Mouse (Mus musculus) cerebellum, adult 2 months (tissue): Measurements from ENCODE around the gene Ap1b1. TPM values are rescaled to one million over a fixed set of nuclear protein-coding genes. Genes with fewer than 3 reads are reported as not detected.

Experiments
- DNase-seq, 2 experiments: peaks; one replicate each; pipeline ENCODE4 v3.0.0; 2021
- H3K27ac ChIP-seq: fragments of 200-500 bp; 2 replicates; pipeline ENCODE4 v1.5.1; 2012; ENCODE audit warnings: low read length, control low read depth, inconsistent platforms; ENCODE audit not compliant: insufficient read depth
- H3K27me3 ChIP-seq: fragments of 200-500 bp; 2 replicates; pipeline ENCODE4 v1.6.1; 2012; ENCODE audit warnings: inconsistent platforms, mild to moderate bottlenecking, low read length, moderate library complexity; ENCODE audit not compliant: control insufficient read depth, insufficient read depth
- H3K4me1 ChIP-seq: fragments of 200-500 bp; 2 replicates; pipeline ENCODE4 v1.6.1; 2011; ENCODE audit warnings: low read length; ENCODE audit not compliant: control insufficient read depth, insufficient read depth
- H3K4me3 ChIP-seq: fragments of 200-500 bp; replicated peaks from 2 replicates; pipeline ENCODE3; 2011; ENCODE audit warnings: mild to moderate bottlenecking, low read depth, low read length, control low read depth; ENCODE audit not compliant: insufficient read depth
- CTCF ChIP-seq: fragments of 200-500 bp; IDR thresholded peaks from 2 replicates; pipeline ENCODE4 v1.5.1; 2011; ENCODE audit warnings: low read depth, mild to moderate bottlenecking, control low read depth, low read length, moderate library complexity, borderline replicate concordance; ENCODE audit not compliant: insufficient read depth
- POLR2A ChIP-seq: fragments of 200-500 bp; IDR thresholded peaks from 2 replicates; pipeline ENCODE4 v1.6.1; 2011; ENCODE audit warnings: low read length, control low read depth, borderline replicate concordance; ENCODE audit not compliant: insufficient read depth
- WGBS: fragments of 180-500 bp; shearing (Covaris S2); methylation state at CpG from one replicate; pipeline ENCODE4 v1.1.7; 2018; 5-methylcytosine and 5-hydroxymethylcytosine counted together
- polyA plus RNA-seq: library from polyadenylated mRNA; depleted of rRNA; stranded (reverse); fragments of >200 nt; gene quantifications from 2 replicates; pipeline ENCODE4 v1.2.3, GENCODE M21; 2012

The Ap1b1 gene
- polyA plus RNA-seq, 1 experiment, result 180 TPM

DNA sequence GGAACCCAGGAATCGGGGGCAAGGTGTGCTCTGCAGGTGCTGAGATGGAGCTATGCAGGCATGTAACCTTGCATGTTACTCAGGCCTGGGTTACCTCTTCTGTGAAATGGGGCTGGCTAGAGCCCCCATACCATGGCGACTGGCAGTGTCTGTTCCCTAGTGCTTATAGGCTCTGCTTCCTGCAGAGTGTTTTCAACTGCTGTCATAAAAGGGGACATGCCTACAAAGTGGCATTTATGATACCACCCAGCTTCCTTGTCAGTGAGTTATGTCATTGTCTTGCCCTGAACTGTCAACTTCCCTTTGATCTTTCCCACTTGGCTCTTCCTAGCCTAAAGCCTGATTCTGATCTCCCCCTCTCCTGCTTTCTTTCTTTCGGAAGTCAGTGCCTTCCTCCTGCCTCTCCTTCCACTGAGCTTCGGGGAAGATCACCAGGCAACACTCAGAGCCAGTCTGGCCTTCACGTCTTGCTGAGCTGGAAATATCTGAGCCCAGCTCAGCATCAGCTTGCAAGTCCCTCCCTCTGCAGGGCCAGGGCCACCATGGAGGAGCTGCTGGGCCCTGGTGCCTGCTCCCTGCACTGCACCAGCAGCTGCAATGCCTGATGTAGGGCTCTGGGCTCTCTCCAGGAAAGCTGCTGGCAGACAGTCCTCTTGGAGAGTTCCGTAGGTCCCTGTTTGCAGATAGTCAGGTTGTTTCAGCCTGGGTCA lies 23.4 kb upstream of the Ap1b1 start:
- Histone ChIP-seq H3K27me3 (no peaks in the 10 kb centered on the region), H3K4me3 (no peak overlapping the region), H3K27ac (no peak overlapping the region), H3K4me1 (peaks cover 2% of the 10 kb centered on the region; the same call in 1 of the 2 replicates)
- TF ChIP-seq CTCF, result no peak
- no peak for TF ChIP-seq POLR2A
- 50% methylated on average over 6 of the region's 6 CpGs for WGBS
- DNase-seq, result no peak

DNA sequence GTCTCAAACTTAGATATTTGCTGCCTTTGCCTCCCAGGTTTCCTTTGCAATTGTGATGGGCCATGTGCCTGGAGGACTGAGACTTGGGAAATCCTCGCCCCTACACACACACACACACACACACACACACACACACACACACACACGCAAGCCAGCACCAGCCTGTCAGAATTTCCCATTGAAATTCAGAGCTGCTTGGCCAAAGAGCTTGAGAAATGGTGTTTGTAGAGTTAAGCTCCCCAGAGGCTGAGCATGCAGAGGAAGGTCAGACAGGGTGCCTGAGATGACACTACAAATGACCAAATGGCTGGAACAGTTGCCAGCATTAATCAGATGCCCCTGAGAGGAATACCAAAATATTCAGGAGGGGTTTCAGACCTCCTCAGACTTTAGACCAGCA lies 20.3 kb upstream of the Ap1b1 start:
- Histone ChIP-seq H3K27me3 (no peaks in the 10 kb centered on the region), H3K27ac (no peak overlapping the region), H3K4me1 (peaks cover 12% of the 10 kb centered on the region), H3K4me3 (no peak overlapping the region)
- DNase-seq, result no peak
- TF ChIP-seq CTCF (no peak), POLR2A (no peak)
- 88% methylated on average over 2 of the region's 2 CpGs for WGBS

DNA sequence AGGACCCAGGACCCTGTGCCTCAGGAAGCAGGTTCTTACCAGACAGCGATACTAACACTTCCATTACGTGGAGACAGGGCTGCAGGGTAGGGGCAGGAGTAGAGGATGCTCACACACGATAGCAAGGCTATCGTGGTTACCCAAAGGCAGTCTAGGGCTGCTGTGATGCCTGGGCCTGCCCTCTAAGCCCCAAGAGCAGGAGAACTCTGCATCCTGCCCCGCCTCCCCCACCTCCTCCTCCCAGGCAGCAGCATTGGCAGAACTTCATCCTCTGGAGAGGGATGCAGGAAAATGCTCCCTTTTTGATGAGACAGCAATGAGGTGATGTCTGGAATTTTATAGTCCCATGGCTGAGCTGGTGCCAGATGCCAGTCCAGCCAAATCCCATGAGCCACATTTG lies 19.7 kb upstream of the Ap1b1 start:
- 85% methylated on average over 5 of the region's 5 CpGs for WGBS
- Histone ChIP-seq H3K27me3 (no peaks in the 10 kb centered on the region), H3K27ac (no peak overlapping the region), H3K4me1 (peaks cover 12% of the 10 kb centered on the region), H3K4me3 (no peak overlapping the region)
- TF ChIP-seq POLR2A (no peak), CTCF (no peak)
- DNase-seq, result no peak

DNA sequence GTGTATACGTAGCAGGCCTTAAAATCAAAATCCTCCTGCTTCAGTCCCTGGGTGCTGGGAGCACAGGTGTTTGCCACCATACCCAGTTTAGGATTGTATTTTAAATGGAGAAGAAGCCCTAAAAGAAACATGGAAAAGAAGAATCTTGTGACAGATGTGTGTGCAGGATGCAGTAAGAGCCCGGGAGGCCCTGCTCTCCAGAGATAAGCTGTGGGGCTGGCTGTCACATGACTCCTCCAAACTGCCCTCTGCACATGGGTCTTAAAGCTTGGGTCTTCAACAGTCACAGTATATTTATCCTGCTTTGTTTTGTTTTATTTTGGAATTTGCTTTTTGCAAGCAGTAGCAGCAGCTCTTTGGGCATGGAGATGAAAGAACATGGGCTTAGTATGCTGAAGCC lies 19.1 kb upstream of the Ap1b1 start:
- no peak overlapping the region for H3K27ac ChIP-seq
- no peak for DNase-seq
- TF ChIP-seq CTCF (no peak), POLR2A (no peak)
- 85% methylated on average over 2 of the region's 2 CpGs for WGBS
- peaks cover 12% of the 10 kb centered on the region for H3K4me1 ChIP-seq
- H3K27me3 ChIP-seq, result no peaks in the 10 kb centered on the region
- H3K4me3 ChIP-seq, result no peak overlapping the region

DNA sequence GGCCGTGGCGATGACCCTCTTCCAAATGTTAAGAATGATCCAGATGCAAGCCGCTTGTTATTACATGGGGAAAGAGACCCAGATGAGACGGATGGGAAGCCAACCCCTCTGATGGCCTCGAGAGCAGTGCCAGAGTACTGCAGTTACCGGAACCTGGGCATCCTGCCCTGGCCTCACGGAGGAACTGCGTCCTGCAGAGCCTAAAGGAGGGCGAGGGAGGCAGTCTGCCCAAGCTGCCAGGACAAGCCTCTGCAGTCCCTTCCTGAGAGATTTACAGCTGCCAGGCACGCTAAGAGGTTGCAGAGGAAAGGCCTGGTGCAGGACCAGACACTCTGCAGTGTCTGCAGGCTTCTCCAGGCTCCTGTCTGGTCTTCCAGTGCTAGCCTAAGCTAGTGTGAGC lies 18.2 kb upstream of the Ap1b1 start:
- DNase-seq, result peak; percentile 73 to 82
- H3K4me1 ChIP-seq, result peaks cover 12% of the 10 kb centered on the region
- no peaks in the 10 kb centered on the region for H3K27me3 ChIP-seq
- WGBS, result 13% methylated on average over 10 of the region's 10 CpGs
- peak overlapping the region; percentile 12; the same call in 1 of the 2 replicates for H3K27ac ChIP-seq
- TF ChIP-seq CTCF (no peak), POLR2A (no peak)
- H3K4me3 ChIP-seq, result no peak overlapping the region

DNA sequence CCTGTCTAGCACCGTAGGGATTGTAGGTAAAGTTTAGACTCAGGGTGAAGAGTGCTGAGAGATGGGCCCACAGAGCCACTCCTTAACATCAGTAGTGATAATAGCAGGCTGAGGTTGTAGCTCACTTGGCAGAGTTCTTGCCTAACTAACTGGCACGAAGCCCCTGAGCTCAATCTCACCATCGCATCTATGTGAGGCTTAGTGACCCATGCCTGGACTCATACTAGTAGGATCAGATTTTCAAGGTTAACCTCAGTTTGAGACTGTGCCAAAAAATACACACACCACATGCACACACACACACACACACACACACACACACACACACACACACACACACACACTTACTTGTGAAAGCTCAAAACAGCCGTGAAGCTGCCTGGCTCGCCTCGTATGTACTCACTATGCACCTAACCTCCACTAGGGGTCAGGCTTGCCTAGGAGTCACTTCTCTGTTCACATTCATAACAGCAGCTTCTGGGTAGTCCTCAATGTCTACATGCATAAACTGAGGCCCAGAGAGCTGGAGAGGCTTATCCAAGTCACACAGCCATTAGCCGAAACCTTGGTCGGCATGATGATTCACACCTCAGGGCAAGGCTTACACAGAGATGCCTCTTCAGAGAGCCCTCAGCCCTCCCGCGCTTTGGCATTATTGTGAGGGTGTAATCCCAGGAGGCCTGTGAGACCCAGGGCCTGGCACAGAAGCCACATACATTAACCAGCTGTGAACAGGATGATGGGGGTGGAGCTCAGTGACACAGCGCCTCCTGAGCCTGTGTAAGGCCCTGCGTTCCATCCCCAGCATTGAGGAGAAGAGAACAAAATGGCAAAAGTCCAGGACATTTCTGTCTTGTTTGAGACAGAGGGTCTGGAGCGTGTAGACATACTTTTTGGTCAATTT lies 13.4 kb upstream of the Ap1b1 start:
- 45% methylated on average over 13 of the region's 13 CpGs for WGBS
- TF ChIP-seq POLR2A (no peak), CTCF (peak; percentile 77)
- Histone ChIP-seq H3K27me3 (no peaks in the 10 kb centered on the region), H3K4me3 (no peak overlapping the region), H3K27ac (no peak overlapping the region), H3K4me1 (peaks cover 10% of the 10 kb centered on the region)
- DNase-seq, result peak; percentile 52 to 57

DNA sequence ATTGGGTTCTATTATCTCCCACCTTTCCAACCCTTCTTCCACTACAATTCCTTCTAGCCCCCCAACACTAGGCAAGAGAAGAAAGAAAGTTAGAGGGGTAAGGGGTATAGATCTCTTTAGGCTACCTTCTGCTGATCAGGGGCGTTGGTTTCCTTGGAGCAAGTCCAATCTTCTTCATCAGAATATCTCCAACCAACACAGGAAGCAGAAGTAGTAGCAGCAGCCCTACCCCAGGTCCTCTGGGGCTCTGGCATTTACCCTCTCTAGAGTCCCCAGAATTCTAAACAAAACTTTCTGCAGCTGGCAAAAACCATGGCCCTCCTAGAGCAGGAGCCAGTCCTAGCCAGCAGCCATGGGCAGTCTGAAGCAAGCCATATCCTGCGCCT lies 12.8 kb upstream of the Ap1b1 start:
- WGBS, result 90% methylated on average over 2 of the region's 2 CpGs
- DNase-seq, result no peak
- TF ChIP-seq POLR2A (no peak), CTCF (no peak)
- H3K27me3 ChIP-seq, result no peaks in the 10 kb centered on the region
- no peak overlapping the region for H3K27ac ChIP-seq
- H3K4me3 ChIP-seq, result no peak overlapping the region
- peaks cover 3% of the 10 kb centered on the region for H3K4me1 ChIP-seq

DNA sequence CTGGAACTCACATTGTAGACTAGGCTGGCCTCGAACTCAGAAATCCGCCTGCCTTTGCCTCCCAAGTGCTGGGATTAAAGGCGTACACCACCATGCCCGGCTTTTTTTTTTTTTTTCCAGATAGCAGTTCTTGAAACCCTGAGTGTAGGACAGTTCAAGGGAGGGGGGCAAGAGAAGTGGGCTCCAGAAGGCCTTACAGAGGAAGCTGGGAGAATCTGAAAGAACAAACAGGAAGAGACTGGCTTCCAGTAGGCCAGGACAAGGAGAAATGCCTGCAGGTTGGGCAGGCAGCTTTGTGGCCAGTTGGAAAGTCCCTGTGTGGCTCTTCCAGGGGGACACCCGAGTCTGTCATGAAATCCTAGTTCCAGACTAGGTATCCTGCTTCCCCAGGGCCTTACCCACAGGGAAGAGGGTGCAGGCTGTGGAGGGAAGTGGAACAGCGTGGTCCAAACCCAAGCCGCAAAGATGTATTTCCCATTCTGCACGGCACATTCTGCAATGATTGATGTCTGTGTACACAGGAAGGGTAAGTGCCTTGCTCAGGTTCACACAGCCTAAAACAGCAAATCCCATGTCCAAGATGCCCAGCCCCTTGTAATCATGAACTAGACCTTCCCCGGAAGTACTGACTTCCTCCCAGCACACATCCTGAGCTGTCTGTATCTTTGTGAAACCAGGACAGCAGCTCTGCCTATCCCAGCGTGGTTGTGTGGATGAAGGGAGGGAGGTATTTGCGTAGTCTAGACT lies 12.1 kb upstream of the Ap1b1 start:
- Histone ChIP-seq H3K27ac (no peak overlapping the region), H3K4me3 (no peak overlapping the region), H3K27me3 (no peaks in the 10 kb centered on the region), H3K4me1 (no peaks in the 10 kb centered on the region)
- WGBS, result 88% methylated on average over 11 of the region's 11 CpGs
- TF ChIP-seq CTCF (no peak), POLR2A (no peak)
- DNase-seq, result no peak
